Mouse (Mus musculus) cerebellum, adult 9-11 months (tissue): Measurements from ENCODE around the gene Hs3st3b1.

Experiments
- DNase-seq: peaks from one replicate; pipeline ENCODE4 v3.0.0; 2022

Hs3st3b1 gene

GRCm38 (mm10) chr11:63922091-63922621 lies at the start of gene Hs3st3b1:
Gene Hs3st3b1 (minus strand): TSS chr11:63922290.
- DNase-seq = peak; percentile 23

GRCm38 (mm10) chr11:63971462-63971861 lies 49.4 kb upstream of the Hs3st3b1 start:
- no peak for DNase-seq

- no peak for DNase-seq
Measured at GRCm38 (mm10) chr11:63970818-63971217, 48.7 kb upstream of the Hs3st3b1 start.

- no peak for DNase-seq
Measured at GRCm38 (mm10) chr11:63969205-63969910, 47.3 kb upstream of the Hs3st3b1 start.

GRCm38 (mm10) chr11:63968388-63969035 lies 46.4 kb upstream of the Hs3st3b1 start:
- DNase-seq = no peak

GRCm38 (mm10) chr11:63967641-63968387 lies 45.7 kb upstream of the Hs3st3b1 start:
- DNase-seq = no peak

GRCm38 (mm10) chr11:63965437-63965836 lies 43.3 kb upstream of the Hs3st3b1 start:
- DNase-seq = no peak

GRCm38 (mm10) chr11:63957207-63957606 lies 35.1 kb upstream of the Hs3st3b1 start:
- DNase-seq = no peak

- no peak for DNase-seq
Measured at GRCm38 (mm10) chr11:63956748-63957147, 34.7 kb upstream of the Hs3st3b1 start.

GRCm38 (mm10) chr11:63953887-63954286 lies 31.8 kb upstream of the Hs3st3b1 start:
- no peak for DNase-seq

GRCm38 (mm10) chr11:63952743-63953191 lies 30.7 kb upstream of the Hs3st3b1 start:
- DNase-seq = no peak

- DNase-seq = no peak
Measured at GRCm38 (mm10) chr11:63951831-63952631, 29.9 kb upstream of the Hs3st3b1 start.

- no peak for DNase-seq
Measured at GRCm38 (mm10) chr11:63948371-63948770, 26.3 kb upstream of the Hs3st3b1 start.

- DNase-seq = no peak
Measured at GRCm38 (mm10) chr11:63947024-63947423, 24.9 kb upstream of the Hs3st3b1 start.

- DNase-seq = no peak
Measured at GRCm38 (mm10) chr11:63943947-63944346, 21.9 kb upstream of the Hs3st3b1 start.

GRCm38 (mm10) chr11:63943268-63943890 lies 21.3 kb upstream of the Hs3st3b1 start:
- peak; percentile 47 for DNase-seq

GRCm38 (mm10) chr11:63942177-63942576 lies 20.1 kb upstream of the Hs3st3b1 start:
- no peak for DNase-seq

GRCm38 (mm10) chr11:63936641-63937040 lies 14.6 kb upstream of the Hs3st3b1 start:
- no peak for DNase-seq

GRCm38 (mm10) chr11:63926901-63927300 lies 4.8 kb upstream of the Hs3st3b1 start:
- DNase-seq = no peak

GRCm38 (mm10) chr11:63925161-63925582 lies 3.1 kb upstream of the Hs3st3b1 start:
- peak; percentile 9 for DNase-seq

- DNase-seq = no peak
Measured at GRCm38 (mm10) chr11:63924286-63924930, 2.3 kb upstream of the Hs3st3b1 start.
